Mouse (Mus musculus) urinary bladder, postnatal 14 days (tissue): ENCODE measurements at regions not wholly inside any gene's neighbourhood (a gene's known extent, or its start where the extent isn't known, plus 50 kb on each side); places are given as distances from the start of the nearest gene placed in this dataset.
A peak's percentile ranks its signal among the peaks of the same experiment; 100 is the strongest.

Experiments used
- DNase-seq: peaks from one replicate; pipeline ENCODE4 v3.0.0; 2021; ENCODE audit warnings: low spot score

DNA sequence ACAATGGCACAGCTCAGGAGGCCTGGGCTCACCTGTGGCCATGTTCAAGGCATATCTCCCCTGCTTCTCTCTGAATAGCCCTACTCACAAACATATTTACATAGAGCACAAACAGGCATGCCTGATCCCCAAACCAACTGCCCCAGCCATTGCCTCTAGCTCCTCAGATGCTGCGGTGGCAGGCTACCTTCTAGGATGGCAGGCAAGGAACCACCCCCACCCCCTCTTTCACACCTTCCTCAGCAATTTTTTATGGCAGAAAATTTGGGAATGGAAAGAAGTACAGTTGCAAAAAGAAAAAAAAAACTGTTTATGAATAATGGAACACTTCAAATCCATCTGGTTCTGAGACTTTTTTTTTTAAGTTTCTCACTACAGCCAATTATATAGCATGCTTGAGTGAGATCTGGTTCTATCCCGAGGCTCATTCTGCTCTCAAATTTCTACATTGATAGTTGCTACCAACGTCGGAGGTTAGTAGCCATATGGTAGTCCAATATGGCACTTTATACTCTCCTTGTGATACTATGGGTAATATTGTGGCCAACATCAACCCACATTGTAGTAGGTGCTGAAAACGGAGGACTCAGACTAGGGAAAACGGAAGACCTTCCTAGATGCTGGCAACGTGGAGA, 136.8 kb upstream of the Gm10295 start:
- no peak for DNase-seq

DNA sequence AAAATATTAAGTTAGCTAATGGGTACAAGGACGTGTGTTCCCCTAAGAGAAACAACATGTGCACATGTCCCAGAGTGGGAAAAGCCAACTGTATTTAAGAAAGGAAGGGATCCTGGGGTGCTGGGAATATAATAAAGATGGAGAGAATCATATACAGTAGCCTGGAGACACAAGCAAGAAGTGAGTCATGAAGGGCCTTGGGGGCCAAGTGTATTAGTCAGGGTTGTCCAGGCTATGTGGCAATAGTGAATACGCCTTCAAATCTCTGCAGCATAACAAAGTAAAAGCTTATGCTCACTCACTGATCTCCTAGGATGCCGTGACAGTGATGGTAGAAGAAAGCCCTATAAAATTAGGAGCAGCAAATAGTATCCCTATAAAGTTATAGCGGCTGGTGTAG, 124.1 kb upstream of the Gm10295 start:
- peak; percentile 17 for DNase-seq

GRCm38 (mm10) chr7:71472384-71473141, 121.3 kb upstream of the Gm10295 start:
- no peak for DNase-seq

DNA sequence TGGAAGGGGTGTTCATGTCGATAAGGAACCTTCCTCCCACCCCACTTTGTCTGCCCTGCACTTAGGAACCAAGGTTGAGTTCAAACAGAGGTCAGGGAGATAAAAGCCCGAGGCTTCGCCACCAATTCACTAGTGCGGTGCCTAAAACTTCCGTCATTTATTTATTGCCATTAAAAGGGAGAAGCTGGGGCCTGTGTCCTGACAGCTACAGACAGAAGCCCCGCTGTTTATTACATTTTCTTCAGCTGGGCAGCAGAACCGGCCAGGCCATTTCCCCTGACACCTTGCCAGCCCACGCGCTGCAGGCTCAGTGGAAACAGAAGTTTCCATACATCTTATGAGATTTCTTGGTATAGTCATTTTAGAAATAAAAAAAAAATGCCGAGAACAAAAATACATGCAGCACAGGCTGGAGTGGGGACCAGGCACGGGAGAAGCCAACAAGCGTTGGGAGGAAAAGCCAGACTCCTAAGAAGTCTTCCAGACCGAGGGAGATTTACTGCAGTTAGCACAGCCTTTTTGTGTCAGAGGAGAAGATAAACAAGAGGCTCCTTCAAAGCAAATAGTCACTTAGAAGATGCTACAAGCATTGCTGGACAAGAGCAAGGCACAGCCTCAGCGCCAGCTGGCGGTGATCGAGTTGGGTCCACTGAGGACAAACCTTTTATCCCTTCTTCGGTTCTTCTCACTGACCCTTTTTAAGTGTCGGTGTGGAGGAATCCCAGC, 120.5 kb upstream of the Gm10295 start:
- DNase-seq: peak; percentile 63

DNA sequence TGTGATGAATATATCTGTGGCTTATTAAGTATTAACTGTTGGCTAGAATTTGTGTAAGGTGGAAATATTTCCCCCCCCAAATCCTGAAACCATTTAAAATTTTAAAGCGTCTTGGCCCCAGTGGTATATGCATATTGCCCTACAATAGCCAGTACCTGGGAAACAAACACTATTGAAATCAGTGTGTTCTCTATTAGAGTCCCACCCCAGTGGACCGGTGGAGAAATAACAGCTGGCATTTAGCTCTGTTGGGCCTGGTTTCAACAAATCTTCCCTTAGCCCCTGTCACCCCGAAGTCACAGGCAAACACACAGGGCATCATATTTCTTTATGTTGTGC, 120.0 kb upstream of the Gm10295 start:
- peak; percentile 27 for DNase-seq

DNA sequence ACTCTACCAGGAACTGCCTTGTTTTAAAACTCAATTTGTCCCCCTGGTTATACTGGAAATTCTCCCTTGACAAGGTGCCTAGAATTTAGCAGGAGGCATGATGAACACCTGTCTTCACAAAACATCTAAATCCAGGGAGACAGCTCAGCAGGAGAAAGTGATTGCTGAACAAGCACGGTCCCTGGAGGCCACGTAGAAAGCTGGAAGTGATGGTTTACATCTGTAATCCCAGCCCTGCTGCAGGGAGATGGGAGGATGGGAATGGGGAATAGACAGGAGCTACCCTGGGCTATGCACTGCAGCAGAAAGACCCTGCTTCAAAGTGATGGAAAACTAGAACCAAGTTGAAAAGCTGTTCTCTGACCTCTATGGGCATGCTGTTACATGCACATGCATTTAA, 119.1 kb upstream of the Gm10295 start:
- no peak for DNase-seq

- no peak for DNase-seq
Measured at GRCm38 (mm10) chr7:71469951-71470350, 118.7 kb upstream of the Gm10295 start.

- DNase-seq: peak; percentile 66
Measured at GRCm38 (mm10) chr7:71467436-71468127, 116.3 kb upstream of the Gm10295 start.

GRCm38 (mm10) chr7:71464127-71464526, 112.8 kb upstream of the Gm10295 start:
- no peak for DNase-seq

- no peak for DNase-seq
Measured at GRCm38 (mm10) chr7:71463565-71463964, 112.3 kb upstream of the Gm10295 start.

DNA sequence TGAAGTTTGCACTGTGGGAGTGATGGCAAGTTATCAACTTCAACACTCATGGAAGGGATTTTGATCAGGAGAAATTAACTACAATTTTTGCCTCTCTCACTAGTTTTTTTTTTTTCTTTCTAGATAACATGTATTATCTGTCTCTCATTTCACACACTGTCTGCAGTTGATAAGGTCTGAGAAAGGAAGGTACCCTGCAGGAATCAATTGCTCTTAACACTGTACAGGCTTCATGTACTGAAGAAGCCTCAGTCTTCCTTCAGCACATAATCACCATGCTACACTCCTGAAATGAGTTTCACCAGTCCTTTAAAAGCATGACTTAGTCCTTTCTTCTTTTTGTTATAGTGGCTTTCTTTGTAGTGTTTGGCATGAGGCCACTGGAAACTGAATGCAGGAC, 108.5 kb upstream of the Gm10295 start:
- no peak for DNase-seq

DNA sequence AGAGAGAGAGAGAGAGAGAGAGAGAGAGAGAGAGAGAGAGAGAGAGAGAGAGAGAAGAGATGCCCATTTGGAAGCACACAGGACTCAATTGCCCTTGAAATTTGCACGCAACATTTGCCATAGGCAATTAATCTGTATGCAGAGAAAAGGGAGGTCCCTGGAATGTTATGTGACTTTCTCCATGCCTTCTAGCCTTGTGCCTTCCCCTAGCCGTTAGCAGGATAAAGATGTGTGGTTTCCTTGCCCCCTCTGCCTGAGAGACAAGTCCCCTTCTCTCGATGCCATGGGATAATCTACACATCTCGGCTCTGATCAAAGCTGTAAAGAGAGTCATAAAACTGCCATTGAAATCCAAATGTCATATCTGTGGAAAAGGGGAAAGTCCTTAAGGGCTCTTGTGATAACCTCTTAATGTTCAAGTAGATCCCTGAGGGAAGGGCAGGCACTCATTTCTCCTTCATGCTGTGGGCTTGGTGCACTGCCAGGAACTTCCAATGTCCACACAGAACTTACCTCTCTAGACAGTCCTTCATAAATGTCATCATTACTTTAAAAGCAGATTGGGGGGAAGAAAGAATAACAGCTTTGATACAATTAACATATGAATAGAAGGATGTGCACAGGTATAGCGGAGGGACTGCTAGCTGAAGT, 106.9 kb upstream of the Gm10295 start:
- no peak for DNase-seq

DNA sequence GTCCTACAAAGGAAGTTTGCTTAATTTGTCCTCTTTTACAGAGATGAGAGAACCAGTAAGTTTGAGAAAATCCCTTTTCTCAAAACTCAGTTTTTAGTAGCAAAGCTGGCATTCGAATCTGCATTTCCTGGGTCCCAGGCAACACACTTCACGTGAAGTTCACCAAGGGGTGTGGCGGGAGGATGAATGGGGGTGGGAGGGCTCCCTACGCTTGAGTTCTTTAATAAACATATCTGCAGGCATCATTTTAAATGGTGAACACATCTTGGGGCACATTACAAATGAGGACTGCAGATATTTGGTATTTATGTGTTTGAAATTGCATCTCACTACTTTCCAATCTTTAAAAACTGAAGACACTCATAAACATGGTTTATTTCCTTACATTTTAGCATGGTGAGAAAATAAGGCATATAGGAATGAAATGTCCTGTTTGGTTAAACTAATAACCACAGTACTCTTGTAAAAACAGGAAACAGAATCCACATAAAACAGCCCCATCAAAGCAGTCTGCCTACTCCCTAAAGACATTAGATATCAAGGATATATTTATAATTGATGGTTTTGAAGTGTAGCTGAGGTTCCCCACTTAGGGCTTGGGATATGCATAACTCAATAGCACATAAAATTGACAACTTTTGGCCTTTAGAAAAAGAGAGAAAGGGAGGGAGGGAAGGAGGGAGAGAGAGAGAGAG, 106.3 kb upstream of the Gm10295 start:
- no peak for DNase-seq

DNA sequence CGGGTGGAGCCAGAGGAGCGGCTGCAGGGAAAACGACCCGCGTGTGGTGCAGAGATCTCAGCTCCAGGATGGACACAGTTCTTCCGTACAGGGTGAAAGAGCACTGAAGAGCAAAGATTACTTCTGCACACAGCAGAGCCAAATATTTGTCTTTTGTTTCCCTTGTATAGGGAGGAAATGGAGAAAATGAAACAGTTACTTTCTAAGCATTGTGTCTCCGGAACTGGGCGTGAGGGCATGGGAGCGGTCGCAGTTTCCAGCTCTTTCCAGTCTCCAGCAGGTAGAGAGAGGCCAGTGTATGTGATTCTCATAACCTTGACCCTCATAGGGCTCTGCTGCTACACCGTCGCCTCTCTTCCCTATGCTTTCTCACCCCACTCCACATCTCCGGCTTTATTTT, 105.1 kb upstream of the Gm10295 start:
- no peak for DNase-seq

DNA sequence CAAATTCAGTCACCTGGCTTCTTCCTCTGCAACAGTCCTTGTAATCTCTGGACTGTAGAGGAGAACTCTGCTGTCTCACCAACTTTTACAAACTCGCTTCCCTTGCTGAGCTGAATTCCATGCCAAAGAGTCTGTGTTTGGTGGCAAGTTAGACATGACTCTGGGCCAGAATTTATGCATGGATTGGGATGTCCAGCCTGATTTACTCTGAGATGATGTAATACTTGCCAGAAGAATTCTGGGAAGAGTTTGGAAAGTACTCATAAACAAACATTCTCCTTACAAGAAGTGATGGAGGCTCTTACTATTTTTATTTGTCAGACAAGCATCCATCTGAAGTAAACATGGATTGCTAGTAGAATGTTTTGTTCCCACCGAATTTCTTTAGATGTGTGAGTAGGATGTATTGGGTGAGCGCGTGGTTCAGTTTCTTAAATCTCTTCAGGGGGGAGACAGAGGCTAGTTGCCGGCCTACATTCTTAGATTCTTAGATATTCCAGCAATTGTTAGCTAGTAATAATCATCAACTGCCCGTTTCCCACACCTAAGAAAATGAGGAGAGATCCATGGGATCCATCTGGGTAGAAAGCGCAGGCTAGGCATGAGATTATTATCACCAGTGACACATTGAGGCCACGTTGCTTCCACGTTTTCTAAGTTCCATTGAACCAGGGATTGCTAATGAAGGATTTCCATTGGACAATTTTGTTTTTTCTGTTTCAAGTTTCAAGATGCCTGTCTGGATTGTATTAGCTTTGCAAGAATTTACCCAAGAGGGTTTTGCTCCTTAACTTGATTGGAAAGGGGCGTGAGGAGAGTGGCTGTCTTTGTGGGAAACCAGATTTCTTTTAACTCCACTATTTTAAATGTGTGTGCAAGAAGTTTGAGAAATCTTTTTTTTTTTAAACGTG, 89.3 kb upstream of the Gm10295 start:
- no peak for DNase-seq

GRCm38 (mm10) chr7:71425982-71426381, 74.7 kb upstream of the Gm10295 start:
- DNase-seq: no peak

- no peak for DNase-seq
Measured at GRCm38 (mm10) chr7:71419261-71419660, 68.0 kb upstream of the Gm10295 start.

DNA sequence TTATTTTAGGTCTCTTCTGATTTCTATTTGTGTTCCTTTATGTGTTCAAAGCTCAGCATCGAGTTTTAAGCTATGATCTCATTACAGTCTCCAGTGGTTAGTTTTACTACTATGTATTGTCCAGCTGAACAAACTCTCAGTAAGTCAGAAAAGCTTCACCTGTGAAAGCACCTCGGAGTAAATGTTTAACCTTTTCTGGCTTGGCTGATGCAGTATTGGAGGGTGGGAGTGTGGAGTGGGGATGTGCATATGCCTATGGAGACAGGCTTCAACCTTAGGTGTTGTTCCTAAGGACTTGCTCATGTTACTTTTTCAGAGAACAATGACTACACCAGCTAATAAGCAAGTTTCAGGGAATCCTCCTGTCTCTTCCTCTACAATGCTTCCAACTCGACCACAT, 67.6 kb upstream of the Gm10295 start:
- no peak for DNase-seq

DNA sequence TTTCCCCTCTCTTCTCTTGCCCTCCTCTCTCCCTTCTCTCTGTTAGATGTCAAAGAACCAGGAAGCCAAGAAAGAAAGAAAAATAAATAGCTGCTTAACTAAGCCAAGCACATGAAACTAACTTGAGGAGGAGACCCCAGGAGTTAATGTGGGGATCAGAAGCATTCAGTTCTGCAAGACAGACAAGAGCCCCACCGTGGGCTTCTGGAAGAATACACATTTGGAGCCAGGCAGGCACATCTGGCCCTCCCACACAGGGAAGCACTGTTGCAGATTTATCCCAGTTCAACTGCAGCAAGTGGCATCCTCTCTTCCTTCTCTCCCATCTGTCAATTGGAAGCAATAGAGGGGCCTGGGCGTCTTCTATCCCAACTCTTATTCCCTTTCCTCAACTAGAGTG, 63.5 kb upstream of the Gm10295 start:
- DNase-seq: no peak

DNA sequence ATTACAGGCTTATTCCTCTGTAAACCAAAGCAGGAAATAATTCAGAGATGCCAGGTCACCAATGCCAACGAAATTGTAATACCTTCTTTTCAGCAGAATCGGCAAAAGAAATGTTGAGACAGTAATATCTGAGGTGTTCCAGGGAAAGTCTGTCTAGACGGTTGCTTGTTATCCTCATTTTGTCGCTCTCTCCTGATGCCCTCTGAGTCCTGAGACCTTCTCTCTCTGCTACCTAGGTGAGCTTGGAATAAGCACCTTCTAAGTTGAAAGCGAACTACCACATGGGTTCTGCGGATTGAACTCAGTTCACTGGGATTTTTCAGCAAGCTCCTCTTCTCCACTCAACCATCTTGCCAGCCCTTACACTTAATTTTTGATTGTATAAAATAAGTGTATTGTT, 61.8 kb upstream of the Gm10295 start:
- DNase-seq: no peak

DNA sequence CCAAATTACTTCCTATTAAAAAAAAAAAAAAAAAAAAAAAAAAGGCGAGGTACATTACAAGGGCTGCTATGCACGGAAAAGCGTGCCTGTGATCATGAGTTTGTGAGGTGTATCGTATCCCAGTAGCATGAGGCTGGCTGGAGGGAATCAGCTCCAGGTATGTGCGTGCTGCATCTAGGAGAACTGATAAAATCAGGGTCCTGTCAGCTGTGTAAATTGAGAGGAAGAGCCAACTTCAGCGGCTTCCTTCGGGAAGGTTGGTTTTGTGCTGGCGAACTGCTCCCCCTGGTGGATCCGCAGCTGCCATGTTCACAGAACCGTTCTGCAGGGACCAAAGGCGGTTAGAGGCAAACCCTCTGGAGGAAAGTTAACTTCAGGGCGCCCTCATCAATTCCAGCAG, 60.8 kb upstream of the Gm10295 start:
- peak; percentile 86 for DNase-seq
